Mouse (Mus musculus) limb, embryonic 14.5 days (tissue): ENCODE data around the gene Lmo2. TPM values are rescaled to one million over a fixed set of nuclear protein-coding genes. Genes with fewer than 3 reads are reported as not detected.

Source experiments
- ATAC-seq: fragments of 200-750 bp; cut with Nextera tagmentation; 2 replicates; pipeline ENCODE4 v1.8.0; 2017; ENCODE audit warnings: low read depth, moderate number of reproducible peaks, moderate TSS enrichment; ENCODE audit not compliant: low FRiP score
- DNase-seq: peaks from one replicate; pipeline ENCODE4 v3.0.0-alpha.2; 2015; ENCODE audit warnings: low spot score
- H3K27ac ChIP-seq: fragments of 300-500 bp; sonication (generic); replicated peaks from 2 replicates; pipeline ENCODE4 v1.5.1; 2014; ENCODE audit warnings: low read depth, mild to moderate bottlenecking, low read length, moderate library complexity, mixed read lengths
- H3K27me3 ChIP-seq: fragments of 300-500 bp; sonication (generic); 2 replicates; pipeline ENCODE4 v1.6.1; 2014; ENCODE audit warnings: low read length, mixed read lengths; ENCODE audit not compliant: control insufficient read depth, insufficient read depth
- H3K36me3 ChIP-seq: fragments of 300-500 bp; sonication (generic); 2 replicates; pipeline ENCODE4 v1.6.1; 2014; ENCODE audit warnings: mild to moderate bottlenecking, low read length, moderate library complexity, mixed read lengths; ENCODE audit not compliant: control insufficient read depth, insufficient read depth
- H3K4me1 ChIP-seq: fragments of 300-500 bp; sonication (generic); 2 replicates; pipeline ENCODE4 v1.6.1; 2014; ENCODE audit warnings: antibody characterized with exemption, low read length, mixed read lengths; ENCODE audit not compliant: control insufficient read depth, insufficient read depth
- H3K4me2 ChIP-seq: fragments of 300-500 bp; sonication (generic); replicated peaks from 2 replicates; pipeline ENCODE4 v1.6.1; 2014; ENCODE audit warnings: low read depth, mild to moderate bottlenecking, low read length, moderate library complexity; ENCODE audit not compliant: severe bottlenecking
- H3K4me3 ChIP-seq: fragments of 300-500 bp; sonication (generic); replicated peaks from 2 replicates; pipeline ENCODE4 v1.5.1; 2014; ENCODE audit warnings: low read length
- H3K9ac ChIP-seq: fragments of 300-500 bp; sonication (generic); 2 replicates; pipeline ENCODE4 v1.6.1; 2014; ENCODE audit warnings: mild to moderate bottlenecking, low read depth, low read length, moderate library complexity; ENCODE audit not compliant: severe bottlenecking
- H3K9me3 ChIP-seq: fragments of 300-500 bp; sonication (generic); 2 replicates; pipeline ENCODE4 v1.6.1; 2016; ENCODE audit warnings: low read length; ENCODE audit not compliant: control insufficient read depth
- POLR2A ChIP-seq: fragments of 200-500 bp; IDR thresholded peaks from 2 replicates; pipeline ENCODE4 v1.8.0; 2012; ENCODE audit warnings: inconsistent platforms, mild to moderate bottlenecking, moderate library complexity, borderline replicate concordance; ENCODE audit not compliant: insufficient read depth, insufficient read length; ENCODE audit errors: extremely low read depth
- whole genome bisulfite sequencing: fragments of 180-500 bp; shearing (Covaris S2); extraction: QIAGEN DNeasy Blood & Tissue Kit; methylation state at CpG from one replicate; pipeline ENCODE4 v1.1.7; 2014; 5-methylcytosine and 5-hydroxymethylcytosine counted together
- polyA plus RNA-seq, 2 experiments: library from polyadenylated mRNA; depleted of rRNA in 1 of 2; stranded (reverse) in 1 of 2; unstranded in 1 of 2; fragments of >200 nt; fragmentation: Nextera tagmentation in 1 of 2; extraction: Ambion mirVana in 1 of 2; gene quantifications; 2 replicates each; pipeline versions ENCODE4 v1.2.1 to v1.2.3; 2012 to 2014

Gene Lmo2
- polyA plus RNA-seq, 2 experiments = 17.8 TPM

- Histone ChIP-seq H3K36me3 (no peaks in the 10 kb centered on the region), H3K27me3 (no peaks in the 10 kb centered on the region), H3K4me3 (no peak overlapping the region), H3K27ac (no peak overlapping the region), H3K9ac (no peak overlapping the region), H3K9me3 (no peaks in the 10 kb centered on the region), H3K4me1 (no peaks in the 10 kb centered on the region), H3K4me2 (no peak overlapping the region)
- ATAC-seq (no peak), DNase-seq (no peak)
- TF ChIP-seq POLR2A = no peak
- 78% methylated on average over 7 of the region's 7 CpGs for WGBS
Measured at GRCm38 (mm10) chr2:104023096-104023495, 65.3 kb downstream of the Lmo2 start.

- H3K9me3 ChIP-seq = no peaks in the 10 kb centered on the region
- TF ChIP-seq POLR2A = no peak
- H3K27me3 ChIP-seq = no peaks in the 10 kb centered on the region
- no peak overlapping the region for H3K27ac ChIP-seq
- no peak for ATAC-seq
- no peak for DNase-seq
- no peak overlapping the region for H3K4me3 ChIP-seq
- WGBS = 84% methylated on average over 4 of the region's 4 CpGs
- H3K4me2 ChIP-seq = no peak overlapping the region
- peaks cover 11% of the 10 kb centered on the region for H3K4me1 ChIP-seq
- H3K9ac ChIP-seq = no peak overlapping the region
- H3K36me3 ChIP-seq = no peaks in the 10 kb centered on the region
Measured at GRCm38 (mm10) chr2:104024656-104025055, 66.9 kb downstream of the Lmo2 start.

GRCm38 (mm10) chr2:104027458-104028138 is 69.8 kb downstream of the Lmo2 start, which contains the start of gene Fbxo3:
Gene Fbxo3, plus strand, starts transcription at chr2:104027721.
- Histone ChIP-seq H3K4me3 (peak within 1 kb of the TSS; percentile 70), H3K27me3 (no peaks in the 10 kb centered on the region), H3K4me1 (peaks cover 14% of the 10 kb centered on the region), H3K9ac (peak within 1 kb of the TSS; percentile 91), H3K36me3 (peaks cover 3% of the 10 kb centered on the region; the same call in 1 of the 2 replicates), H3K9me3 (no peaks in the 10 kb centered on the region), H3K4me2 (peak within 1 kb of the TSS; percentile 69), H3K27ac (peak within 1 kb of the TSS; percentile 55; the same call in 1 of the 2 replicates)
- peak; percentile 62; the same call in 1 of the 2 replicates for TF ChIP-seq POLR2A
- peak; percentile 65 for DNase-seq
- ATAC-seq = peak; percentile 97
- WGBS = under 1% methylated on average over 24 of the region's 44 CpGs

- TF ChIP-seq POLR2A = no peak
- no peaks in the 10 kb centered on the region for H3K27me3 ChIP-seq
- ATAC-seq (no peak; the same call in 1 of the 2 replicates), DNase-seq (no peak)
- H3K36me3 ChIP-seq = peaks cover 3% of the 10 kb centered on the region; the same call in 1 of the 2 replicates
- H3K4me1 ChIP-seq = peaks cover 14% of the 10 kb centered on the region
- H3K4me2 ChIP-seq = peak within 1 kb of the TSS; percentile 69
- H3K9me3 ChIP-seq = no peaks in the 10 kb centered on the region
- peak within 1 kb of the TSS; percentile 55; the same call in 1 of the 2 replicates for H3K27ac ChIP-seq
- H3K4me3 ChIP-seq = peak within 1 kb of the TSS; percentile 70
- H3K9ac ChIP-seq = peak within 1 kb of the TSS; percentile 91
- WGBS = under 1% methylated on average over 30 of the region's 32 CpGs
Measured at GRCm38 (mm10) chr2:104028139-104028723, 70.4 kb downstream of the Lmo2 start, which contains the start of gene 4931422A03Rik. Gene 4931422A03Rik, minus strand, starts transcription at chr2:104028361.

- TF ChIP-seq POLR2A = no peak
- peak overlapping the region; percentile 69 for H3K4me2 ChIP-seq
- H3K36me3 ChIP-seq = peaks cover 8% of the 10 kb centered on the region
- WGBS = 81% methylated on average over 2 of the region's 2 CpGs
- H3K9ac ChIP-seq = peak overlapping the region; percentile 91; the same call in 1 of the 2 replicates
- no peaks in the 10 kb centered on the region for H3K27me3 ChIP-seq
- no peaks in the 10 kb centered on the region for H3K9me3 ChIP-seq
- no peak for ATAC-seq
- DNase-seq = no peak
- no peak overlapping the region for H3K27ac ChIP-seq
- H3K4me1 ChIP-seq = peaks cover 14% of the 10 kb centered on the region
- H3K4me3 ChIP-seq = peak overlapping the region; percentile 70; the same call in 1 of the 2 replicates
Measured at GRCm38 (mm10) chr2:104029074-104029473, 71.3 kb downstream of the Lmo2 start.
